Comparison of ENCODE assay signal across 8 mouse cellular contexts in the genomic region with DNA sequence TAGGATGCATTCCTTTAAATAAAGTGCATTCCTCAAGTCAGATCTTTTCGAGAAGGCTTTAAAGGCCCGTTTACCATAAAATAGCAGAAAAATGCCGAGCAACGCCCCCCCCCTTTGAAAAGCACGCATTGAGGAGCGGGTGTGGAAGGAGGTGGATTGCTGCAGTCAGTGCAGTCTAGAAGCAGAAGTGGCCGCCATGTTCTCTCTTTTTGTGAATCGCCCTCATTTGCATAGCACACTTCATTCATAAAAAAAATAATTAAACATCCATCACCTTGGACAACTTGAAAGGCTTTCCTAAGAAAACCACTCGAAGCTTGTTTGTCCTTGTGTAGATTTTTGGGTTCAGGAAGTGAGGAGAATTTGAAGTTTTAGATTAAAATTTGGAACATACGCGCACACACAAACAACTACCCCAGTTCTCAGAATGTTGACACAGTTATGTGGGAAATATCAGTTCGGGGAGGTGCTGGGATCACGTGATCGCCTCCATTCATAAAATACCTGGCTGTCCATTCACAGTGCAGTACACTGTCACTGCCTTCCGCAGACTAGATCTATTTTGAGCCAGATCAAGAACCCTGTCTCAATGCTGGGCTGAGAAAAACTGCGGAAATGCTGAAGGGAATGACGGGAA. TPM values are rescaled to one million over a fixed set of nuclear protein-coding genes. Genes with fewer than 3 reads are reported as not detected.
DNase-seq lines count a peak whose midpoint lies in the region; ATAC-seq lines count a peak whose summit lies in the region.

No protein-coding gene starts in this region.

- H3K4me2 ChIP-seq in liver, embryonic 13.5 days: peak overlapping the region; percentile 94

- H3K4me3 ChIP-seq in liver, embryonic 13.5 days (replicated peaks): peak overlapping the region; percentile 80

- peak overlapping the region; percentile 3; the same call in 1 of the 2 replicates for H3K27ac ChIP-seq in liver, embryonic 13.5 days

- 2% methylated on average over 17 of the region's 17 CpGs for WGBS in liver, embryonic 13.5 days (ENCODE audit: insufficient replicate concordance)

- peak overlapping the region; percentile 90 for H3K9ac ChIP-seq in liver, embryonic 13.5 days

- DNase-seq in CD4-positive, CD25-positive, alpha-beta regulatory T cell, adult 2 months (ENCODE audit: low read depth, low spot score): peak; percentile 81
- DNase-seq in adrenal gland, adult (ENCODE audit: inconsistent age in 2 of 2, low spot score in 1 of 2): peak; percentile 73 to 93
- DNase-seq in embryo, embryonic 10.5 days (ENCODE audit: low spot score): peak; percentile 81
- DNase-seq in heart, adult 9 months (ENCODE audit: low spot score in 2 of 2): peak; percentile 72 to 76
- peak; percentile 79 for DNase-seq in kidney, adult 9 months
- peak; percentile 69 for DNase-seq in liver, embryonic 13.5 days
- DNase-seq in natural killer cell, adult 2 months (ENCODE audit: low spot score in 2 of 2): peak; percentile 76
- DNase-seq in telencephalon, adult 2 months (ENCODE audit: low read depth, low spot score): peak; percentile 58

- peaks cover 29% of the 10 kb centered on the region for H3K4me1 ChIP-seq in liver, embryonic 13.5 days (replicated peaks)

- no peaks in the 10 kb centered on the region for H3K9me3 ChIP-seq in liver, embryonic 13.5 days (replicated peaks)

- no peaks in the 10 kb centered on the region for H3K36me3 ChIP-seq in liver, embryonic 13.5 days

- no peaks in the 10 kb centered on the region for H3K27me3 ChIP-seq in liver, embryonic 13.5 days

- ATAC-seq in liver, embryonic 13.5 days (ENCODE audit: low read depth): peak; percentile 79

RNA-seq across cellular contexts. Expression of gene Spred1, which starts 1.6 kb away (rescaled TPM):
- polyA plus RNA-seq in liver, embryonic 13.5 days (2015; fragmentation: Nextera tagmentation; extraction: Ambion mirVana): 2.6 and 2.7 TPM in 2 replicates

Comparison
In these comparisons a context has a peak if more than half of its experiments do, and no peak if none do; other contexts are left out.
1. Peak in every context shown above with its lines: DNase-seq, ATAC-seq, H3K4me3 ChIP-seq and H3K27ac ChIP-seq.